Mouse (Mus musculus) liver, adult 2 months (tissue): ENCODE results near the gene Id3.

Source experiments
- CTCF ChIP-seq: fragments of 200-500 bp; IDR thresholded peaks from 2 replicates; pipeline ENCODE4 v1.5.1; 2011; ENCODE audit warnings: low read depth, low read length, control low read depth
- POLR2A ChIP-seq: fragments of 200-500 bp; IDR thresholded peaks from 2 replicates; pipeline ENCODE4 v1.6.1; 2011; ENCODE audit warnings: low read length, control low read depth; ENCODE audit not compliant: insufficient read depth; ENCODE audit errors: extremely low read depth

DNA sequence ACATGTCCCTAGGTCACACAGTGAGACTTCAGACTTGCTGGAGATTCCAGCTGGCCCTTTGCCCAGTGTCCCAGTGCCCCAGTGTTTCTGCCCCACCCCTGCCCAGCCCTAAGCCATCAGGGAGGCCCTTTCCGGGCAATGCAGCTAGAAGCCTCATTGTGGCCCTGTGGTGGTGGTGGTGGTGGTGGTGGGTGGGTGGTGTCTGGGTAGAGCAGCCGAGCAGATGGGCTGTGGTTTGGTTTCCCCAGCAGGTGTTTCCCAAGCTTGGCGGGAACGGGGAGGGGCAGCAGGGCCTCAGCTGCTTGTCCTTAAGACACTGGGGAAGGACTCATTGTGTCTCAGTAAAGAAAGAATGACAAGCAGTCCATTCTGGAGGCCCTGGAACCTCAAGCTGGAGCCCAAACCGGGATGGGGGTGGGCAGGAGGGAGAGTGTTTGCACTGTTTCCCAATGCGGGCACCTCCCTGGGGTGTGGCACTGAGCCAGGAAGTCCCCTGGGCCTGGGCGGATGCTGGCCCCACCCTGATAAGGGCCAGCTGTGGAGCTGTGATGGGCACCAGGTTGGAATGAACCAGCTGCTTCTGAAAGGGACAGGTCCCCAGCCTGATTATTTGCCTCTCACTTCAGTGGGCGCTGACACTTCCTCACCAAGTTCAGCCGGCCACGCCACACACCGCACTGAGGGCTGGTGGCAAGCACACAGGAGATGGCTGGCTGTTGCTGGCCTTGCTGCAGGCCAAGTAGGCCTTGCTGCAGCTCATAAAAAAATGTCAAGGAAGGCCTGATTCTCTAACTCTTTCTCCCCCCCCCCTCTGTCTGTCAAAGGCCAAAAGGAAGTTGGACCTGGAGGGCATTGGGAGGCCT lies 34.5 kb downstream of the Id3 start:
- TF ChIP-seq POLR2A: no peak
- no peak for TF ChIP-seq CTCF
